Mouse (Mus musculus) brain, embryonic 14.5 days (tissue): ENCODE measurements around the gene Nbea. TPM values are rescaled to one million over a fixed set of nuclear protein-coding genes. Genes with fewer than 3 reads are reported as not detected.

Source experiments
- DNase-seq: peaks from one replicate; pipeline ENCODE4 v3.0.0-alpha.2; 2011; ENCODE audit warnings: low read depth
- CTCF ChIP-seq: fragments of 200-500 bp; IDR thresholded peaks from 2 replicates; pipeline ENCODE4 v1.5.1; 2012; ENCODE audit warnings: inconsistent platforms, mild to moderate bottlenecking, moderate library complexity, borderline replicate concordance; ENCODE audit not compliant: insufficient read depth, insufficient read length; ENCODE audit errors: extremely low read depth
- POLR2A ChIP-seq: fragments of 200-500 bp; IDR thresholded peaks from 2 replicates; pipeline ENCODE4 v1.6.1; 2012; ENCODE audit warnings: mild to moderate bottlenecking, inconsistent platforms, borderline replicate concordance; ENCODE audit not compliant: poor library complexity, insufficient read depth, insufficient read length, severe bottlenecking; ENCODE audit errors: extremely low read depth
- polyA plus RNA-seq: library from polyadenylated mRNA; depleted of rRNA; stranded (reverse); fragments of >200 nt; gene quantifications from 2 replicates; pipeline ENCODE4 v1.2.3, GENCODE M21; 2012

Gene Nbea
- polyA plus RNA-seq, 1 experiment, result 156 TPM

DNA sequence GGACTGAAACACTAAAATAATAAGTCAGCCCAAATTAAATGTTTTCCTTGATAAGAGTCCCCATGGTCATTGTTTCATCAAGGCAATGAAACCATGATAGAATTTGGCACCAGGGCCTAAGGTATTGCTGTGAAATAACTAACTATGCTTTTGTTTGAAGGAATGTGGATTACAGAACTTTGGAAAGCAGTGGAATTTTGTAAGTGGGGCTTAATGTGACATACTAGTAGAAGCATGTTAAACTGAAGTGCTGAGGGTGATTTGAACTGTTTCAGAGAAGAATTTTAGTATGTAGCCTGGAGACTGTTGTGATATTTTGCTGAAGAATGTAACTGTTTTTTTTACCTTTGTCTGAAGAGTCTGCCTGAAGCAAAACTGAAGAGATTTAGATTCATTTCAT, 66.9 kb downstream of the Nbea start:
- DNase-seq, result no peak
- no peak for TF ChIP-seq POLR2A
- TF ChIP-seq CTCF, result no peak

- TF ChIP-seq POLR2A, result no peak
- TF ChIP-seq CTCF, result no peak
- DNase-seq, result no peak
Observed at GRCm38 (mm10) chr3:56108101-56108500, 75.4 kb downstream of the Nbea start.

GRCm38 (mm10) chr3:56097105-56097504, 86.4 kb downstream of the Nbea start:
- DNase-seq, result peak; percentile 51
- TF ChIP-seq POLR2A (no peak), CTCF (no peak)

DNA sequence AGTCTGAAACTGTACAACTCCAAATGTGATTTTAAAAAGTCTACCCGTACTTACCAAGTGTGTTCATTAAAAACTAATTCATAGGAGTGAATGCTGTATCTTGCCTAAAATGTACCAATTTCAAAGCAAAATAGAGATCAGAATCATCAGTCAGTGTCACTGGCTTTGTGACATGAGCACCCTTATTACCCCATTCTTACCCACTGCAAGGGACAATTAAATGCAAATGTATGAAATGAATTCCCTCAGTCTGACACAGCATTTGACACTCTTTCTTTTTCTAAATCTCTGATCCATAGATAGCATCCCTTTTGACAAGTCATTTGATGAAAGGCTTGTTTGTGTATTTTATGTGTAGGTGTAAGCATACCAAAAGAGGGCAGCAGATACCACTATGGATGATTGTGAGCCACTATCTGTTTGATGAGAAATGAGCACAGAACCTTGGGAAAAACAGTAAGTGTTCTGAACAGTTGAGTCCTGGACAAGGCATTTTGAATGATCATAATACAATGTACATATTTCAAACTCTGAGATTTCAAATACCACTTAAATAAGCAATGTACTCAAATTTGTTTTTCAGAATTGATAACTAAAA, 104.4 kb downstream of the Nbea start:
- peak; percentile 81 for DNase-seq
- TF ChIP-seq POLR2A (no peak), CTCF (peak; percentile 25; the same call in 1 of the 2 replicates)

DNA sequence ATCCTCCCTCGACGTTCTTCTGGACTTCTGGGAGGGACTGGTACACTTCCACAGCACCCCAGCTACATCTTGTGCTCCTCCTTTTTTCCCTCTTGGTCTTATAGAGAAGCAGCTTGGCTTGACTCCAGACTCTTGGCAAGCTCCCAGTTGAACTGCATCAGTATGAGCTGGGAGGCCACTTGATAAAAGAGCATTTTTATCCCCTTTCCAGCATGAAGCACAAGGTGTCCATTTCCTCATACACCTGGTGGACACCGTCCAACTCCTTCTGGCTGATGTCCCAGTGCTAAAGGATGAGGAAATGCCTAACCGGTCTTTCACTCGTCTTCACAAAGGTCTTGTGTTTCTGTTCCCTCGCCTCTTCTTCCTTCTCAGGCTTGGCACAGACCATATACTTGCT, 115.7 kb downstream of the Nbea start:
- peak; percentile 70 for DNase-seq
- TF ChIP-seq CTCF (no peak), POLR2A (no peak)

GRCm38 (mm10) chr3:56066360-56067040, 117.0 kb downstream of the Nbea start:
- DNase-seq, result no peak

DNA sequence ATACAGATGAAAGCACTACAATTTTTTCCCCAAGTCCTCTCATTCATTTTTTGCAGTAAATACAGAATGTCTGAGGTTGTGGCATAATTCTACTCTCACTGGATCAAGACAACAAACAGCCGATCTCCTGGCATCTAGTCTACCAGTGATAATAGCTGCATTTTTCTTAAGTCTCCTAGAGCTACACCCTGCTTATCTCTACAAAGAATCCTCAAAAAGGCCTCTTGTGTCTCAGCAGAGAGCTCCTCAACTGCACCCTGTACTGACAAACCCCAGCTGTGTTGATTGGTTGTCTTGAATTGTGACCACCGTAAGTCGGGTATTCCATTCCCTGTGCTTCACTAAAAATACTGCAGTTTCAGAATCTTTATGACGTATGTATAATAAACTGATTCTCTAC, 118.3 kb downstream of the Nbea start:
- TF ChIP-seq POLR2A (no peak), CTCF (no peak)

More at GRCm38 (mm10) chr3:56066360-56067040, 117.0 kb downstream of the Nbea start:
- TF ChIP-seq CTCF (no peak), POLR2A (no peak)

GRCm38 (mm10) chr3:56045659-56046336, 137.7 kb downstream of the Nbea start:
- TF ChIP-seq CTCF (no peak), POLR2A (no peak)
- DNase-seq, result no peak

More for the DNA sequence above, 118.3 kb downstream of the Nbea start:
- DNase-seq, result no peak

DNA sequence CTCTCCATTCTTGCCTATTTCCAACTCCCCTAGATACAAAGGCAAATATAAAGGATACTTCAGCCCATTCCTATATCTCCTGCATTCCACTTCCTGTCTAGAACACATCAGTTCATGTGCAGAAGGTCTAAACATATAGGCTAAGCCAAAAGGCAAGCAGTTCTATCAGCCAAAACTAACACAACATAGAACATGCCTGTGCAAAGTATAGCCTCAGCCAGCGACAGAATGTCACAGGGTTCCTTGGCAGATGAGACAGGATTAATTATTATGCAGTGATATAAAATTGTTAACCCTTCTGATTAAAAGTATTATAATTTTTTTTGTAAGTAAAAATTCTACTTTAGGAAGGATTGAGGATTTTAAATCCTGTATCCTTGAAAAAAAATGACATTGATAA, 140.4 kb downstream of the Nbea start:
- peak; percentile 54 for DNase-seq
- TF ChIP-seq POLR2A, result no peak
- no peak for TF ChIP-seq CTCF

GRCm38 (mm10) chr3:56039494-56039893, 144.0 kb downstream of the Nbea start:
- DNase-seq, result no peak
- TF ChIP-seq CTCF, result no peak
- TF ChIP-seq POLR2A, result no peak

GRCm38 (mm10) chr3:56034596-56034995, 148.9 kb downstream of the Nbea start:
- no peak for DNase-seq
- TF ChIP-seq CTCF, result no peak
- no peak for TF ChIP-seq POLR2A

DNA sequence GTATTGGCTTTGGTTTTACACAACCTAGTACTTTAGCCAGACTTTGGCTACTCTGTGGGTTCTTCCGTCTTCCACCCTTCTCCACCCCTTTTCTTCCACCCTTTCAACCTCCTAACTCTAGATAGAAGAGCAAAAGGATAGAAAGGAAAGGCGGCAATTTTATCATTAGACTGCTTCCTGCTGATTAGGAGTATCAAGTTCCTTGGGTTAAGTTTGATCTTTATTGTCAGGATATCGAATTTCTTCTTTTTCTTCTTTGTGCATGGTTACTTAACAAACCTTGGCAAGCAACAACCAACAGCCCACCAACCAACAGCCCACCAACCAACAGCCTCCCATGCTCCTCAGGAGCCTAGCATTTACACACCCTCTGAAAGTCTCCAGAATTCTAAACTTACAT, 165.0 kb downstream of the Nbea start:
- no peak for TF ChIP-seq CTCF
- no peak for TF ChIP-seq POLR2A
- DNase-seq, result no peak

- TF ChIP-seq CTCF, result no peak
- no peak for TF ChIP-seq POLR2A
- DNase-seq, result no peak
Observed at GRCm38 (mm10) chr3:56011132-56011531, 172.4 kb downstream of the Nbea start.
